Mouse (Mus musculus) kidney, adult 2 months (tissue): ENCODE measurements at regions not wholly inside any gene's neighbourhood (a gene's known extent, or its start where the extent isn't known, plus 50 kb on each side); places are given as distances from the start of the nearest gene placed in this dataset.

Source experiments
- DNase-seq: peaks from one replicate; pipeline ENCODE4 v3.0.0; 2021
- H3K27ac ChIP-seq: fragments of 200-500 bp; 2 replicates; pipeline ENCODE4 v1.5.1; 2012; ENCODE audit warnings: low read depth, low read length, control low read depth, inconsistent platforms; ENCODE audit not compliant: insufficient read depth
- H3K27me3 ChIP-seq: fragments of 200-500 bp; replicated peaks from 2 replicates; pipeline ENCODE4 v1.6.1; 2012; ENCODE audit warnings: mild to moderate bottlenecking, moderate library complexity, low read length, inconsistent platforms; ENCODE audit not compliant: control insufficient read depth, insufficient read depth
- H3K36me3 ChIP-seq: fragments of 200-500 bp; 2 replicates; pipeline ENCODE4 v1.6.1; 2012; ENCODE audit warnings: mild to moderate bottlenecking, moderate library complexity, low read length, inconsistent platforms; ENCODE audit not compliant: control insufficient read depth, insufficient read depth
- H3K4me1 ChIP-seq: fragments of 200-500 bp; 2 replicates; pipeline ENCODE4 v1.6.1; 2011; ENCODE audit warnings: low read length; ENCODE audit not compliant: control insufficient read depth, insufficient read depth
- H3K4me3 ChIP-seq: fragments of 200-500 bp; 2 replicates; pipeline ENCODE4 v1.5.1; 2011; ENCODE audit warnings: mild to moderate bottlenecking, low read depth, low read length, control low read depth; ENCODE audit not compliant: insufficient read depth
- CTCF ChIP-seq: fragments of 200-500 bp; conservative IDR thresholded peaks from 2 replicates; pipeline ENCODE4 v1.5.1; 2011; ENCODE audit warnings: low read depth, mild to moderate bottlenecking, control low read depth, low read length, moderate library complexity, mixed read lengths; ENCODE audit not compliant: insufficient read depth, insufficient read length
- POLR2A ChIP-seq: fragments of 200-500 bp; IDR thresholded peaks from one replicate; pipeline ENCODE4 v1.6.1; 2011; ENCODE audit warnings: low read depth, low read length, control low read depth
- WGBS: fragments of 180-500 bp; shearing (Covaris S2); methylation state at CpG from one replicate; pipeline ENCODE4 v1.1.7; 2018; 5-methylcytosine and 5-hydroxymethylcytosine counted together

- Histone ChIP-seq H3K4me3 (no peak overlapping the region), H3K27me3 (no peaks in the 10 kb centered on the region), H3K4me1 (peaks cover 8% of the 10 kb centered on the region), H3K27ac (no peak overlapping the region), H3K36me3 (no peaks in the 10 kb centered on the region)
- DNase-seq: peak; percentile 57
- 61% methylated on average over 8 of the region's 8 CpGs for WGBS
- TF ChIP-seq CTCF: no peak
- TF ChIP-seq POLR2A: no peak
These were observed 55.3 kb upstream of the Plekha5 start for GRCm38 (mm10) chr6:140368354-140369069.

DNA sequence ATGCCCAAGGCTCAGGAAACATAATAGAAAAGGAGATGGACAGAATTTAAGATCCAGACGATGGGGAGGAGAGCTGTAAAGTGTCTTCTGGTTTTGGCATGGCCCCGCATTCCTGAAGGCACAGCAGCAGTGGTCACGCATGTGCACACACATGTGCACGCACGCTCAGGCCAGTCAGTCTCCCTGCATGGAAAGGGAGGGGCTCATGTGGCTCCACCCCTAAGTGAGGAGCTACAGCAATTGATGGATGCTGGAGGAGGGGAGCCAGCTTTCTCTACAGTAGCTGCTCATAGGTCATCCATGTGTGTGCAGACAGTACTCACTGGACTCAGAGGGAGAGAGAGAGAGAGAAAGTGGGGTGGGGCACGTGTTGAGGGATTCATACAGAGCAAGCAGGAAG is 56.6 kb upstream of the Plekha5 start:
- Histone ChIP-seq H3K4me1 (peaks cover 6% of the 10 kb centered on the region), H3K27me3 (no peaks in the 10 kb centered on the region), H3K27ac (no peak overlapping the region), H3K36me3 (no peaks in the 10 kb centered on the region), H3K4me3 (no peak overlapping the region)
- WGBS: 81% methylated on average over 6 of the region's 6 CpGs
- TF ChIP-seq CTCF (no peak), POLR2A (no peak)
- DNase-seq: no peak

DNA sequence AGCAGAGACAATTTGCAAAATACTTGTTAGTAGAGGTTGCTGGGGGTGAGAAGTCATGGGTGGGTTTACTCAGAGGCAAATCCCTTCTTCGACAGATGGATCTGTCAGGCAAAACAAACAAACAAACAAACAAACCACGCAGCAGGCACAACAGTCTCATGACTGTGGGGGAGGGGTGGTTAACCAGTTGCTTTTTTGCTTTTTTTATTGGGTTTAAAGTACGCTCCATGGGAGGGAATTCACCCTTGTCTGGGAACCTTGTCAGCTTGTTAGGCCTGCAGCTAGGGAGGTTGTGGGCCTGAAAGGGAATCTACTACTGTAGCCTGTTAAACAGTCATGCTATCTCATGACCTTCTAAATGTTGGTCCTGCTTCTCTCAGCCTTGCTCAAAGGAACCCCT is 57.1 kb upstream of the Plekha5 start:
- DNase-seq: peak; percentile 79
- no peak overlapping the region for H3K27ac ChIP-seq
- no peaks in the 10 kb centered on the region for H3K36me3 ChIP-seq
- WGBS: 46% methylated on average over 3 of the region's 3 CpGs
- H3K4me1 ChIP-seq: peaks cover 6% of the 10 kb centered on the region
- H3K27me3 ChIP-seq: no peaks in the 10 kb centered on the region
- H3K4me3 ChIP-seq: no peak overlapping the region
- TF ChIP-seq CTCF (no peak), POLR2A (no peak)

GRCm38 (mm10) chr6:140360996-140361395 is 62.9 kb upstream of the Plekha5 start:
- 81% methylated on average over 4 of the region's 4 CpGs for WGBS
- Histone ChIP-seq H3K4me3 (no peak overlapping the region), H3K4me1 (no peaks in the 10 kb centered on the region), H3K27ac (no peak overlapping the region), H3K36me3 (no peaks in the 10 kb centered on the region), H3K27me3 (no peaks in the 10 kb centered on the region)
- TF ChIP-seq POLR2A (no peak), CTCF (no peak)
- DNase-seq: no peak

GRCm38 (mm10) chr6:140357901-140358300 is 66.0 kb upstream of the Plekha5 start:
- Histone ChIP-seq H3K27me3 (no peaks in the 10 kb centered on the region), H3K4me1 (no peaks in the 10 kb centered on the region), H3K4me3 (no peak overlapping the region), H3K36me3 (no peaks in the 10 kb centered on the region), H3K27ac (no peak overlapping the region)
- WGBS: 53% methylated on average over 2 of the region's 2 CpGs
- no peak for DNase-seq
- TF ChIP-seq POLR2A (no peak), CTCF (no peak)

- Histone ChIP-seq H3K4me3 (no peak overlapping the region), H3K27ac (no peak overlapping the region), H3K36me3 (no peaks in the 10 kb centered on the region), H3K27me3 (no peaks in the 10 kb centered on the region), H3K4me1 (no peaks in the 10 kb centered on the region)
- DNase-seq: no peak
- WGBS: 56% methylated on average over 8 of the region's 8 CpGs
- TF ChIP-seq CTCF (no peak), POLR2A (no peak)
These were observed 66.6 kb upstream of the Plekha5 start for GRCm38 (mm10) chr6:140357300-140357699.

- 48% methylated on average over 6 of the region's 6 CpGs for WGBS
- TF ChIP-seq POLR2A (no peak), CTCF (no peak)
- no peak for DNase-seq
- Histone ChIP-seq H3K27me3 (no peaks in the 10 kb centered on the region), H3K36me3 (no peaks in the 10 kb centered on the region), H3K4me3 (no peak overlapping the region), H3K4me1 (no peaks in the 10 kb centered on the region), H3K27ac (no peak overlapping the region)
These were observed 69.8 kb upstream of the Plekha5 start for GRCm38 (mm10) chr6:140354082-140354481.

DNA sequence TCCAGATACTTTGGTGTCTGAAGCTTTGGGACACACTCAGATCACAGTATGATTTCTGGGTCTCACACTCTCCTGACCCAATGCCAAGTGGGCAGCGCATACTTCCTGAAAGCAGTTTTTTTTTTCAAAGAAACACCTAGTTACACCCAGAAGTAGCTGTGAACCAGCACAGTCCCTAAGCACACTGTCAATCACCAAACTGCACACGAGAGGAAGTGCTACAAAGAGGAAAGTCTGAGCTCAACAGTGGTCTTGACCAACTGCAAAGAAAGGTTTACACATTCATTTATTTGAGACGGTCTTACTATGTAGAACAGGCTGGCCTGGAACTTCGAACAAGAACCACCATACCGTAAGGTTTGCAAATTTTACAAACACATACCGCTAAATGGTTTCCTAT is 70.2 kb upstream of the Plekha5 start:
- no peak overlapping the region for H3K4me3 ChIP-seq
- no peak overlapping the region for H3K27ac ChIP-seq
- no peak for TF ChIP-seq POLR2A
- TF ChIP-seq CTCF: no peak
- no peaks in the 10 kb centered on the region for H3K4me1 ChIP-seq
- WGBS: 78% methylated on average over 6 of the region's 6 CpGs
- H3K36me3 ChIP-seq: no peaks in the 10 kb centered on the region
- H3K27me3 ChIP-seq: no peaks in the 10 kb centered on the region
- no peak for DNase-seq
